ENCODE assay signal across 8 mouse cellular contexts in the genomic region with DNA sequence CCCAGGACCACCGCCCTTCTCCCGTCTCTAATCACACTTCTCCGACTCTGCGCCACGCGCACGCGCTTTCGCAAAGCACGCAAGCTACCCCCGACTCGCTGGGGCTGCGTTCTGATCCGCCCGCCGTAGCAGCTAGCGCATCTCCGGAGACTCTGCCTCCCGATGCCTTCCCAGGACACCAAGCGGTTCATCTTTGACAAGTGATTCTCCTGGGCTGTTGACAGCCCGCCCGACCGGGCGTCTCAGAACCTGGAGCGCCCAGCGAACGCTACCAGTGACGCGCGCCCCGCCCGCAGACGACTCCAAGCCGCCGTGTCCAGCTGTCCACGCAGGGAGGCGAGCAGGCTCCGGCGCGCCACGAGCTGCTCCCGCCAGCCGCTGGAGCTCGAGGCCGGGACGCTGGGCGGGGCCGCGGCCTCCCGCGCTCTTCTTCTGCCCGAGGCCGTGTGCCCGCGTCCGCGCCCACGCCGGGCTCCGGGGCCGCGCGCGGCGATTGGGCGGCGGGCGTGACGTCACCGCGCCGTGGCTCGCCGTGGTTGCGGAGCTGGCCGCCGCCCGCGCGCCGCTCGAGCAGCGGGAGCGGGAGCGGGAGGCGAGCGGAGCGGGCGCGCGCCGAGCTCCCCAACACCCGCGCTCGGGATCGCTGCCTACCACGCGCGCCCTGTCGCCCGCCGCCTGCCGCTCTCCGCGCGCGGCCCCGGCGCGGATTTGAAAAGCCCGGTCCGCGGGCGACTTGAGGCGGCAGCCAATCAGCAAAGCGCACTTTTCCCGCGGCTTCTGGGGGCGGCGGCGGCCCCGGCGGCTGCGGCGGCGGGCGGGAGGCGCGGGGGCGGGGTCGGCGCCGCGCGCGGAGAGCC. TPM values are rescaled to one million over a fixed set of nuclear protein-coding genes. Genes with fewer than 3 reads are reported as not detected.
DNase-seq lines count a peak whose midpoint lies in the region; ATAC-seq lines count a peak whose summit lies in the region.

Gene Nsd2 (plus strand): TSS at position 850 of the 857 bp plus-strand sequence.

- H3K4me1 ChIP-seq in hindbrain, embryonic 10.5 days (replicated peaks) = peaks cover 57% of the 10 kb centered on the region

- H3K27ac ChIP-seq in hindbrain, embryonic 10.5 days = peak within 1 kb of the TSS; percentile 100

- peaks cover 17% of the 10 kb centered on the region for H3K36me3 ChIP-seq in hindbrain, embryonic 10.5 days

- ATAC-seq in frontal cortex, adult (ENCODE audit: low TSS enrichment) = peak; percentile 85

- 1% methylated on average over 130 of the region's 136 CpGs for WGBS in hindbrain, embryonic 10.5 days

- DNase-seq in MEL-GATA-1-ER (ENCODE audit: extremely low read depth, low read depth) = peak; percentile 43
- DNase-seq in cerebellum, adult 8-10 months = peak; percentile 87
- DNase-seq in hindbrain, embryonic 10.5 days (ENCODE audit: low spot score) = peak; percentile 87
- peak; percentile 88 to 94 for DNase-seq in layer of hippocampus, postnatal 10 days (ENCODE audit: low spot score in 2 of 2)
- peak; percentile 90 for DNase-seq in lung, postnatal 10 days
- peak; percentile 90 for DNase-seq in ovary, postnatal 36 days (ENCODE audit: low spot score)
- peak; percentile 88 for DNase-seq in thymus, postnatal 25 days

- H3K9me3 ChIP-seq in hindbrain, embryonic 10.5 days = no peaks in the 10 kb centered on the region

- H3K4me3 ChIP-seq in hindbrain, embryonic 10.5 days = peak within 1 kb of the TSS; percentile 99

- no peaks in the 10 kb centered on the region for H3K27me3 ChIP-seq in hindbrain, embryonic 10.5 days (ENCODE audit: insufficient read depth, poor library complexity, severe bottlenecking)

RNA-seq across cellular contexts. Expression of gene Nsd2, which starts in this region (rescaled TPM):
- polyA plus RNA-seq in hindbrain, embryonic 10.5 days (2016; fragmentation: Nextera tagmentation; extraction: Ambion mirVana) = 75.6 and 93.5 TPM in 2 replicates
- total RNA-seq in layer of hippocampus, postnatal 10 days (2021) = 100 to 1,000 TPM; 131 to 143 TPM

Comparison
In these comparisons a context has a peak if more than half of its experiments do, and no peak if none do; other contexts are left out.
1. Peak in every context shown above with its lines: DNase-seq, ATAC-seq, H3K4me3 ChIP-seq and H3K27ac ChIP-seq.